15 mouse cellular contexts compared by ENCODE assay signal in genomic region chr15:96521125-96521455, GRCm38 (mm10).
"Had no signal": no experiment of that assay in that cellular context is flagged by ENCODE, and none has a peak within 500 bp of the region (broad histone marks: within the 10 kb centered on the region; RNA-seq: fewer than 3 reads in every experiment).

No protein-coding gene starts in this region.

- H3K4me3 ChIP-seq: heart, adult 2 months; heart, embryonic 13.5 days; heart, embryonic 15.5 days; hindbrain, embryonic 13.5 days; hindbrain, embryonic 15.5 days; layer of hippocampus, adult 2 months; left cerebral cortex, adult 2 months; limb, embryonic 10.5 days; limb, embryonic 12.5 days; liver, embryonic 13.5 days had no signal

- H3K36me3 ChIP-seq: heart, embryonic 13.5 days; heart, embryonic 15.5 days; hindbrain, embryonic 13.5 days; hindbrain, embryonic 15.5 days; limb, embryonic 10.5 days; limb, embryonic 12.5 days; liver, embryonic 13.5 days had no signal

- DNase-seq: gastrocnemius, postnatal 36 days; kidney, adult 8-10 months had no signal

- H3K4me1 ChIP-seq: limb, embryonic 10.5 days; limb, embryonic 12.5 days had no signal

- H3K9ac ChIP-seq: heart, embryonic 13.5 days; heart, embryonic 15.5 days; hindbrain, embryonic 13.5 days; hindbrain, embryonic 15.5 days; limb, embryonic 12.5 days; liver, embryonic 13.5 days had no signal

- H3K27me3 ChIP-seq: heart, embryonic 13.5 days; heart, embryonic 15.5 days; hindbrain, embryonic 13.5 days; hindbrain, embryonic 15.5 days; limb, embryonic 12.5 days; liver, embryonic 13.5 days had no signal

- H3K4me2 ChIP-seq: heart, embryonic 11.5 days; heart, embryonic 13.5 days; heart, embryonic 15.5 days; hindbrain, embryonic 13.5 days; hindbrain, embryonic 15.5 days; limb, embryonic 12.5 days; liver, embryonic 11.5 days; liver, embryonic 13.5 days had no signal

- H3K9me3 ChIP-seq: heart, embryonic 13.5 days; heart, embryonic 15.5 days; hindbrain, embryonic 13.5 days; hindbrain, embryonic 15.5 days; limb, embryonic 10.5 days; limb, embryonic 12.5 days; liver, embryonic 13.5 days had no signal

- H3K27ac ChIP-seq: heart, adult 2 months; heart, embryonic 13.5 days; heart, embryonic 15.5 days; hindbrain, embryonic 13.5 days; hindbrain, embryonic 15.5 days; hindbrain, postnatal 0 days; layer of hippocampus, adult 2 months; left cerebral cortex, adult 2 months; limb, embryonic 10.5 days; limb, embryonic 12.5 days; liver, embryonic 13.5 days had no signal
